Mouse (Mus musculus) fat pad, adult 2 months (tissue): ENCODE data around the gene Ccdc177.

ENCODE experiments used
- DNase-seq: peaks from one replicate; pipeline ENCODE4 v3.0.0-alpha.2; 2011; ENCODE audit warnings: low read depth, low spot score; ENCODE audit errors: extremely low read depth

Ccdc177 gene

GRCm38 (mm10) chr12:80737283-80737600, 23.2 kb downstream of the Ccdc177 start:
- DNase-seq, result no peak

- peak; percentile 31 for DNase-seq
Measured at GRCm38 (mm10) chr12:80736464-80737282, 23.8 kb downstream of the Ccdc177 start.

- DNase-seq, result no peak
Measured at GRCm38 (mm10) chr12:80734526-80735470, 25.7 kb downstream of the Ccdc177 start.

- DNase-seq, result no peak
Measured at GRCm38 (mm10) chr12:80730567-80730966, 29.9 kb downstream of the Ccdc177 start.

GRCm38 (mm10) chr12:80729758-80730530, 30.5 kb downstream of the Ccdc177 start:
- peak; percentile 19 for DNase-seq

- DNase-seq, result no peak
Measured at GRCm38 (mm10) chr12:80728814-80729213, 31.7 kb downstream of the Ccdc177 start.

- DNase-seq, result no peak
Measured at GRCm38 (mm10) chr12:80728207-80728606, 32.3 kb downstream of the Ccdc177 start.

- DNase-seq, result no peak
Measured at GRCm38 (mm10) chr12:80724853-80725559, 35.5 kb downstream of the Ccdc177 start.

GRCm38 (mm10) chr12:80721458-80721857, 39.0 kb downstream of the Ccdc177 start:
- DNase-seq, result no peak

GRCm38 (mm10) chr12:80720507-80720906, 40.0 kb downstream of the Ccdc177 start:
- DNase-seq, result no peak

- DNase-seq, result no peak
Measured at GRCm38 (mm10) chr12:80719141-80719540, 41.3 kb downstream of the Ccdc177 start.

- DNase-seq, result no peak
Measured at GRCm38 (mm10) chr12:80715915-80716314, 44.6 kb downstream of the Ccdc177 start.

- DNase-seq, result no peak
Measured at GRCm38 (mm10) chr12:80706915-80707604, 53.4 kb downstream of the Ccdc177 start.

GRCm38 (mm10) chr12:80706208-80706914, 54.1 kb downstream of the Ccdc177 start:
- DNase-seq, result no peak
